19 mouse cellular contexts compared by ENCODE assay signal in the genomic region with DNA sequence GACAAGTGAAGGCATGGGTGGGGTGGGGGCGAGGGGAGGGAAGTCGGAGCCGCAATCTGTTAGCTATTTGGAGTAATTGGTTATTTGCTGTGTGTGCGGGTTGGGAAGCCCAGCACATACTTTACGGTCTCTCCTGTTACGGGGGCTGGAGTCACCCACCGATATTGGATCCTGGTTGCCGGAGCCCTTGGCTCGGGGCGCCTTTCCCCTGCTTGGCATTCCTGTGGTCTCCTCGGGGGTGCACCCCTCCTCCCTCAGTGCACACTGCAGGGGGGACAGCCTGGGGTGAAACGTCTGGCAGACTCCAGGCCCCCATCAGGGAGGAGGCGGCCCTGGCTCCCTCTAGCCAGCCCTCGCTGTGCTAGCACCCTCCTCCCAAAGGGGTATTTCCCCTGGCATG.
DNase-seq lines count a peak whose midpoint lies in the region; ATAC-seq and TF ChIP-seq lines count a peak whose summit lies in the region.
"Had no signal": no experiment of that assay in that cellular context is flagged by ENCODE, and none has a peak within 500 bp of the region (broad histone marks: within the 10 kb centered on the region; RNA-seq: fewer than 3 reads in every experiment).

No protein-coding gene starts in this region.

- no peak overlapping the region for H3K9ac ChIP-seq in embryonic facial prominence, embryonic 13.5 days
- H3K9ac ChIP-seq in stomach, postnatal 0 days (ENCODE audit: low read length) = no peak overlapping the region
- H3K9ac ChIP-seq: forebrain, embryonic 15.5 days; heart, embryonic 13.5 days; hindbrain, embryonic 12.5 days had no signal

- peak; percentile 38 for DNase-seq in testis, postnatal 10 days (ENCODE audit: low spot score)
- DNase-seq in testis, postnatal 14 days (ENCODE audit: low spot score) = no peak
- no peak for DNase-seq in limb, embryonic 10.5 days (ENCODE audit: low spot score)
- no peak for DNase-seq in left cerebral cortex, adult 8-10 months (ENCODE audit: low spot score in 2 of 2)
- no peak for DNase-seq in stomach, postnatal 0 days (ENCODE audit: low spot score)
- DNase-seq in layer of hippocampus, postnatal 36 days = no peak
- DNase-seq: adrenal gland, adult 2 months; cerebellum, adult 2 months; cerebellum, postnatal 10 days; embryo, embryonic 11 days; gastrocnemius, postnatal 36 days; heart, adult 11 months; heart, postnatal 36 days; kidney, adult 11 months had no signal

- no peaks in the 10 kb centered on the region for H3K9me3 ChIP-seq in embryonic facial prominence, embryonic 13.5 days
- H3K9me3 ChIP-seq in limb, embryonic 10.5 days (replicated peaks) = no peaks in the 10 kb centered on the region
- H3K9me3 ChIP-seq in stomach, postnatal 0 days (ENCODE audit: control insufficient read depth, low read length) = no peaks in the 10 kb centered on the region
- H3K9me3 ChIP-seq: forebrain, embryonic 15.5 days; hindbrain, embryonic 12.5 days had no signal

- H3K27me3 ChIP-seq in embryonic facial prominence, embryonic 13.5 days = no peaks in the 10 kb centered on the region
- H3K27me3 ChIP-seq in limb, embryonic 10.5 days (ENCODE audit: low read depth, poor library complexity, severe bottlenecking) = no peaks in the 10 kb centered on the region
- H3K27me3 ChIP-seq in stomach, postnatal 0 days (ENCODE audit: control insufficient read depth, insufficient read depth, low read length) = no peaks in the 10 kb centered on the region
- H3K27me3 ChIP-seq: forebrain, embryonic 15.5 days; heart, embryonic 13.5 days; hindbrain, embryonic 12.5 days had no signal

- no peak overlapping the region for H3K4me2 ChIP-seq in embryonic facial prominence, embryonic 13.5 days
- H3K4me2 ChIP-seq in stomach, postnatal 0 days (replicated peaks; ENCODE audit: low read depth) = no peak overlapping the region
- H3K4me2 ChIP-seq: forebrain, embryonic 15.5 days; heart, embryonic 13.5 days; hindbrain, embryonic 12.5 days had no signal

- H3K4me1 ChIP-seq in embryonic facial prominence, embryonic 13.5 days = peaks cover 41% of the 10 kb centered on the region
- peaks cover 12% of the 10 kb centered on the region for H3K4me1 ChIP-seq in limb, embryonic 10.5 days
- no peaks in the 10 kb centered on the region for H3K4me1 ChIP-seq in stomach, postnatal 0 days (replicated peaks; ENCODE audit: control insufficient read depth, insufficient read depth)
- H3K4me1 ChIP-seq: forebrain, embryonic 15.5 days; hindbrain, embryonic 12.5 days had no signal

- no peak overlapping the region for H3K4me3 ChIP-seq in embryonic facial prominence, embryonic 13.5 days
- no peak overlapping the region for H3K4me3 ChIP-seq in limb, embryonic 10.5 days
- H3K4me3 ChIP-seq in stomach, postnatal 0 days (ENCODE audit: low read depth, low read length) = no peak overlapping the region
- H3K4me3 ChIP-seq: forebrain, embryonic 15.5 days; heart, embryonic 13.5 days; hindbrain, embryonic 12.5 days had no signal

- ATAC-seq in embryonic facial prominence, embryonic 13.5 days (ENCODE audit: insufficient number of reproducible peaks, insufficient read depth, low FRiP score, low TSS enrichment, low read depth) = peak; percentile 84
- no peak for ATAC-seq in stomach, postnatal 0 days (ENCODE audit: low FRiP score, low TSS enrichment)
- ATAC-seq: forebrain, embryonic 15.5 days; hindbrain, embryonic 16.5 days had no signal

- WGBS in embryonic facial prominence, embryonic 13.5 days = 19% methylated on average over 14 of the region's 14 CpGs
- WGBS in limb, embryonic 10.5 days = 58% methylated on average over 14 of the region's 14 CpGs
- 75% methylated on average over 14 of the region's 14 CpGs for WGBS in stomach, postnatal 0 days

- H3K36me3 ChIP-seq in embryonic facial prominence, embryonic 13.5 days = no peaks in the 10 kb centered on the region
- peaks cover 2% of the 10 kb centered on the region; the same call in 1 of the 2 replicates for H3K36me3 ChIP-seq in limb, embryonic 10.5 days
- H3K36me3 ChIP-seq in stomach, postnatal 0 days (ENCODE audit: control insufficient read depth, insufficient read depth, low read length) = no peaks in the 10 kb centered on the region
- H3K36me3 ChIP-seq: forebrain, embryonic 15.5 days; hindbrain, embryonic 12.5 days had no signal

- peak overlapping the region; percentile 90 for H3K27ac ChIP-seq in embryonic facial prominence, embryonic 13.5 days
- H3K27ac ChIP-seq in limb, embryonic 10.5 days = peak overlapping the region; percentile 82
- no peak overlapping the region for H3K27ac ChIP-seq in stomach, postnatal 0 days (replicated peaks)
- H3K27ac ChIP-seq: forebrain, embryonic 15.5 days; heart, embryonic 13.5 days; hindbrain, embryonic 12.5 days had no signal

- no peak for TF ChIP-seq EP300 in stomach, postnatal 0 days (optimal IDR thresholded peaks at IDR 0.05)

- TF ChIP-seq CTCF in stomach, postnatal 0 days (IDR thresholded peaks at IDR 0.05; ENCODE audit: low read depth) = no peak
